Mouse (Mus musculus) lung, postnatal 0 days (tissue): ENCODE results near the gene Drd1.

Experiments
- CTCF ChIP-seq: IDR thresholded peaks from 2 replicates; pipeline ENCODE4 v1.5.1; 2016; ENCODE audit warnings: antibody characterized with exemption, mild to moderate bottlenecking
- EP300 ChIP-seq: IDR thresholded peaks from 2 replicates; pipeline ENCODE4 v1.6.1; 2016; ENCODE audit warnings: antibody characterized with exemption, mild to moderate bottlenecking, control low read depth

DNA sequence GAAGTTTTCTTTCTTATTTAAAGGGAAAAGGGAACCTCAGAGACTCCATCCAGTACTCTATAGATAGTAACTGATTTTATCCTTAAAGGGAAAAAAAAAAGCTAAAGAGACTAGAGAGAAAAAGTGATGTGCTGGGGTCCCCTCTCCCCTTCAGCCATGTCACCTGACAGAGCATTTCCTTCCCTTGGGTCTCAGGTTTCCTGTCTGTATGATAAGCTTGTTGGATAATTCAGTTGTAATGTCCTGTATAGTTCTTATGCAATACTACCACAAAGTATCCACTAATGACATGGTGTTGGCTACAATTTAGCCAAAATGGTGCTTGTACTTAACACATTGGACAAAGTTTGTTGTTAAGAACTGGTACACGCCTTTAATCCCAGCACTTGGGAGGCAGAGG, 25.3 kb upstream of the Drd1 start:
- no peak for TF ChIP-seq CTCF
- TF ChIP-seq EP300 = no peak
